Mouse (Mus musculus) liver, embryonic 14.5 days (tissue): ENCODE measurements around the gene Megf11. TPM values are rescaled to one million over a fixed set of nuclear protein-coding genes. Genes with fewer than 3 reads are reported as not detected.
A peak's percentile ranks its signal among the peaks of the same experiment; 100 is the strongest.

ENCODE experiments used
- ATAC-seq: fragments of 200-750 bp; cut with Nextera tagmentation; 2 replicates; pipeline ENCODE4 v1.8.0; 2017; ENCODE audit warnings: moderate number of reproducible peaks, mild to moderate bottlenecking, moderate library complexity; ENCODE audit not compliant: insufficient read depth
- DNase-seq, 3 experiments: peaks; one replicate each; pipeline ENCODE4 v3.0.0-alpha.2; 2012 to 2013; ENCODE audit warnings: low read depth in 3 of 3, low spot score in 3 of 3
- H3K27ac ChIP-seq: fragments of 300-500 bp; sonication (generic); 2 replicates; pipeline ENCODE4 v1.5.1; 2014; ENCODE audit warnings: moderate library complexity, mild to moderate bottlenecking, control low read depth, inconsistent platforms
- H3K27me3 ChIP-seq: fragments of 300-500 bp; sonication (generic); 2 replicates; pipeline ENCODE4 v1.6.1; 2014; ENCODE audit warnings: mild to moderate bottlenecking, low read length, moderate library complexity; ENCODE audit not compliant: control insufficient read depth, insufficient read depth
- H3K36me3 ChIP-seq: fragments of 300-500 bp; sonication (generic); replicated peaks from 2 replicates; pipeline ENCODE4 v1.6.1; 2014; ENCODE audit warnings: low read depth; ENCODE audit not compliant: control insufficient read depth, insufficient read depth
- H3K4me1 ChIP-seq, 2 experiments: fragments of 200-500 bp in 1 of 2; fragments of 300-500 bp in 1 of 2; sonication (generic) in 1 of 2; replicated peaks; 2 replicates each; pipeline ENCODE4 v1.6.1; 2012 to 2014; ENCODE audit warnings: antibody characterized with exemption in 1 of 2, inconsistent platforms in 1 of 2, low read length in 1 of 2; ENCODE audit not compliant: control insufficient read depth in 2 of 2, insufficient read depth in 2 of 2
- H3K4me2 ChIP-seq: fragments of 300-500 bp; sonication (generic); 2 replicates; pipeline ENCODE4 v1.6.1; 2014; ENCODE audit warnings: low read depth, mild to moderate bottlenecking, control low read depth, moderate library complexity
- H3K4me3 ChIP-seq, 2 experiments: fragments of 200-500 bp in 1 of 2; fragments of 300-500 bp in 1 of 2; sonication (generic) in 1 of 2; 2 replicates each; pipeline ENCODE4 v1.5.1; 2012 to 2014; ENCODE audit warnings: low read depth in 2 of 2, low read length in 2 of 2, mild to moderate bottlenecking in 2 of 2, control low read depth in 1 of 2, inconsistent platforms in 1 of 2, moderate library complexity in 1 of 2; ENCODE audit not compliant: insufficient read depth in 1 of 2
- H3K9ac ChIP-seq: fragments of 300-500 bp; sonication (generic); replicated peaks from 2 replicates; pipeline ENCODE4 v1.6.1; 2014; ENCODE audit warnings: mild to moderate bottlenecking, control low read depth, moderate library complexity
- H3K9me3 ChIP-seq: fragments of 300-500 bp; sonication (generic); 2 replicates; pipeline ENCODE4 v1.6.1; 2016; ENCODE audit warnings: low read length, mixed read lengths; ENCODE audit not compliant: control insufficient read depth
- CTCF ChIP-seq: IDR thresholded peaks from 2 replicates; pipeline ENCODE4 v1.5.1; 2016; ENCODE audit warnings: antibody characterized with exemption, low read depth, control low read depth
- EP300 ChIP-seq: IDR thresholded peaks from 2 replicates; pipeline ENCODE4 v1.6.1; 2016; ENCODE audit warnings: antibody characterized with exemption, low read depth
- WGBS: fragments of 180-500 bp; shearing (Covaris S2); extraction: QIAGEN DNeasy Blood & Tissue Kit; methylation state at CpG from one replicate; pipeline ENCODE4 v1.1.7; 2014; ENCODE audit not compliant: insufficient replicate concordance; 5-methylcytosine and 5-hydroxymethylcytosine counted together
- polyA plus RNA-seq, 2 experiments: library from polyadenylated mRNA; depleted of rRNA in 1 of 2; stranded (reverse) in 1 of 2; unstranded in 1 of 2; fragments of >200 nt; fragmentation: Nextera tagmentation in 1 of 2; extraction: Ambion mirVana in 1 of 2; gene quantifications; 2 replicates each; pipeline versions ENCODE4 v1.2.1 to v1.2.3; 2012 to 2014

Gene Megf11
- polyA plus RNA-seq, 2 experiments, result 0.18 to 0.28 TPM

GRCm38 (mm10) chr9:64534313-64534712 is 148.9 kb downstream of the Megf11 start:
- ATAC-seq, result peak; percentile 9; the same call in 1 of the 2 replicates
- H3K4me1 ChIP-seq, result peaks cover 56 to 59% of the 10 kb centered on the region in 2 experiments
- peak overlapping the region; percentile 100 for H3K27ac ChIP-seq
- TF ChIP-seq EP300 (0 out of 2 replicates have a peak, but pooled peaks have one; percentile 2), CTCF (no peak)
- peak; percentile 39 to 43 (median 41) for DNase-seq
- no peak overlapping the region for H3K4me3 ChIP-seq
- no peaks in the 10 kb centered on the region for H3K27me3 ChIP-seq
- peak overlapping the region; percentile 71 for H3K4me2 ChIP-seq
- H3K9me3 ChIP-seq, result no peaks in the 10 kb centered on the region
- peak overlapping the region; percentile 76 for H3K9ac ChIP-seq
- 37% methylated on average over 6 of the region's 6 CpGs for WGBS
- no peaks in the 10 kb centered on the region for H3K36me3 ChIP-seq

- no peaks in the 10 kb centered on the region for H3K27me3 ChIP-seq
- H3K4me1 ChIP-seq, result peaks cover 56 to 59% of the 10 kb centered on the region in 2 experiments
- H3K9me3 ChIP-seq, result no peaks in the 10 kb centered on the region
- H3K4me2 ChIP-seq, result peak overlapping the region; percentile 71
- peak; percentile 36 for ATAC-seq
- TF ChIP-seq EP300 (peak; percentile 33; the same call in 1 of the 2 replicates), CTCF (no peak)
- WGBS, result 51% methylated on average over 8 of the region's 8 CpGs
- H3K27ac ChIP-seq, result peak overlapping the region; percentile 100
- peak; percentile 31 to 56 (median 41) for DNase-seq
- H3K9ac ChIP-seq, result peak overlapping the region; percentile 76
- H3K4me3 ChIP-seq, result no peak overlapping the region
- no peaks in the 10 kb centered on the region for H3K36me3 ChIP-seq
Measured at GRCm38 (mm10) chr9:64534856-64535539, 149.6 kb downstream of the Megf11 start.

- no peak for DNase-seq
- H3K27ac ChIP-seq, result no peak overlapping the region
- TF ChIP-seq EP300 (no peak), CTCF (no peak)
- H3K4me2 ChIP-seq, result no peak overlapping the region
- H3K4me3 ChIP-seq, result no peak overlapping the region
- no peaks in the 10 kb centered on the region for H3K36me3 ChIP-seq
- no peak for ATAC-seq
- no peak overlapping the region for H3K9ac ChIP-seq
- no peaks in the 10 kb centered on the region for H3K27me3 ChIP-seq
- peaks cover 34 to 45% of the 10 kb centered on the region in 2 experiments for H3K4me1 ChIP-seq
- WGBS, result 46% methylated on average over 4 of the region's 4 CpGs
- H3K9me3 ChIP-seq, result no peaks in the 10 kb centered on the region
Measured at GRCm38 (mm10) chr9:64537821-64538220, 152.4 kb downstream of the Megf11 start.

DNA sequence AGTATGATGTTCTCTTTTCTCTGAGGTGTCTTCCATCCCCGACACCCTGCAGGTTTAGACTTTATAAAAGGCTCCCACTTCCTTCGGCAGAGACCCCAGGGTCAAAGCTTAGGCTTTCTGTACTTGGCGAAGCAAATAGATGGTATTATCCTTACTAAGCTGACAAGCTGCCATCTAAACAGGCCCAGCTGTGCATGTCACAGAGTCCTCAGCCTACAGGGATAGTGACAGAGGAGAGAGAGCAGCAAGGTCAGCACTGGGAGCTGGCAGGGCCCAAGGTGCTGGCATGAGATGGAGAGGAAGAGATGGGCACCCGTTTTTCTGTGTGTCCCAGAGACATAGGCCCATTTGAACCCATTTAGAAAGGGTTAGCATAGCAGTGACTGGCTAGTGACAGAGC is 156.8 kb downstream of the Megf11 start:
- no peak overlapping the region for H3K4me2 ChIP-seq
- H3K9me3 ChIP-seq, result no peaks in the 10 kb centered on the region
- TF ChIP-seq CTCF (no peak), EP300 (no peak)
- H3K36me3 ChIP-seq, result no peaks in the 10 kb centered on the region
- DNase-seq, result no peak
- H3K4me3 ChIP-seq, result no peak overlapping the region
- no peak overlapping the region for H3K9ac ChIP-seq
- H3K4me1 ChIP-seq, result peaks cover 0 to 9% of the 10 kb centered on the region in 2 experiments; a peak in 2 of 4 replicates
- no peak for ATAC-seq
- WGBS, result 67% methylated on average over 4 of the region's 4 CpGs
- no peak overlapping the region for H3K27ac ChIP-seq
- no peaks in the 10 kb centered on the region for H3K27me3 ChIP-seq

GRCm38 (mm10) chr9:64543125-64543524 is 157.7 kb downstream of the Megf11 start:
- H3K9ac ChIP-seq, result no peak overlapping the region; the same call in 1 of the 2 replicates

More at GRCm38 (mm10) chr9:64543125-64543524, 157.7 kb downstream of the Megf11 start:
- no peak overlapping the region for H3K27ac ChIP-seq
- no peaks in the 10 kb centered on the region for H3K9me3 ChIP-seq
- no peak for TF ChIP-seq EP300
- no peak for TF ChIP-seq CTCF
- ATAC-seq (no peak), DNase-seq (no peak)
- H3K4me3 ChIP-seq, result no peak overlapping the region
- no peaks in the 10 kb centered on the region for H3K36me3 ChIP-seq
- no peaks in the 10 kb centered on the region for H3K27me3 ChIP-seq
- H3K4me1 ChIP-seq, result peaks cover 0 to 9% of the 10 kb centered on the region in 2 experiments; a peak in 2 of 4 replicates
- no peak overlapping the region for H3K4me2 ChIP-seq
- 24% methylated on average over 7 of the region's 7 CpGs for WGBS
